Mouse (Mus musculus) CH12.LX (cell line): ENCODE measurements around the gene Acad12. TPM values are rescaled to one million over a fixed set of nuclear protein-coding genes. Genes with fewer than 3 reads are reported as not detected.
"Not testable (repeated sequence)": the region's sequence is repeated elsewhere in the genome, so short reads cannot be mapped to it uniquely, and the experiment has no call there.

Experiments
- DNase-seq: peaks from one replicate; pipeline ENCODE4 v3.0.0-alpha.2; 2013; ENCODE audit errors: extremely low read depth
- H3K27ac ChIP-seq: 2 replicates; pipeline ENCODE4 v1.5.1; 2012; ENCODE audit warnings: low read depth, mild to moderate bottlenecking, control low read depth, moderate library complexity; ENCODE audit not compliant: insufficient read depth
- H3K27me3 ChIP-seq: replicated peaks from 2 replicates; pipeline ENCODE3; 2012; ENCODE audit warnings: inconsistent platforms
- H3K36me3 ChIP-seq, 2 experiments: replicated peaks in 1 of 2; 2 replicates each; pipeline versions ENCODE3 to v1.6.1; 2012; ENCODE audit warnings: inconsistent platforms in 1 of 2, low read length in 1 of 2, mild to moderate bottlenecking in 1 of 2, mixed read lengths in 1 of 2, moderate library complexity in 1 of 2; ENCODE audit not compliant: control insufficient read depth in 1 of 2, insufficient read depth in 1 of 2
- H3K4me1 ChIP-seq, 2 experiments: 2 replicates each; pipeline ENCODE4 v1.6.1; 2012; ENCODE audit warnings: inconsistent platforms in 1 of 2, moderate library complexity in 1 of 2; ENCODE audit not compliant: insufficient read depth in 2 of 2, control insufficient read depth in 1 of 2
- H3K4me2 ChIP-seq: 2 replicates; pipeline ENCODE4 v1.6.1; 2012; ENCODE audit warnings: low read depth, mild to moderate bottlenecking, control low read depth; ENCODE audit not compliant: poor library complexity, insufficient read depth, severe bottlenecking
- H3K4me3 ChIP-seq, 3 experiments: fragments of 150-350 bp in 1 of 3; sonication (generic) in 1 of 3; replicated peaks in 1 of 3; 2 replicates each; pipeline versions ENCODE3 to v1.5.1; 2011 to 2012; ENCODE audit warnings: low read depth in 2 of 3, low read length in 2 of 3, mild to moderate bottlenecking in 2 of 3, moderate library complexity in 2 of 3, control low read depth in 1 of 3, improper control_type of control experiment in 1 of 3, inconsistent platforms in 1 of 3, mixed read lengths in 1 of 3; ENCODE audit not compliant: poor library complexity in 1 of 3
- H3K79me2 ChIP-seq: replicated peaks from 2 replicates; pipeline ENCODE4 v1.6.1; 2012; ENCODE audit warnings: mild to moderate bottlenecking, moderate library complexity; ENCODE audit not compliant: control insufficient read depth, poor library complexity, insufficient read depth, severe bottlenecking; ENCODE audit errors: extremely low read depth
- H3K9ac ChIP-seq: 2 replicates; pipeline ENCODE4 v1.6.1; 2012; ENCODE audit warnings: low read depth, mild to moderate bottlenecking, control low read depth, moderate library complexity; ENCODE audit not compliant: insufficient read depth
- H3K9me3 ChIP-seq: replicated peaks from 2 replicates; pipeline ENCODE3; 2012; ENCODE audit warnings: low read length, inconsistent platforms, mixed read lengths
- CTCF ChIP-seq, 2 experiments: IDR thresholded peaks in 1 of 2; conservative IDR thresholded peaks in 1 of 2; 2 replicates each; pipeline ENCODE4 v1.5.1; 2011 to 2012; ENCODE audit warnings: low read depth in 2 of 2, low read length in 2 of 2, improper control_type of control experiment in 1 of 2, inconsistent platforms in 1 of 2, mild to moderate bottlenecking in 1 of 2, moderate library complexity in 1 of 2
- E2F4 ChIP-seq: IDR thresholded peaks from 2 replicates; pipeline ENCODE4 v1.6.1; 2011; ENCODE audit warnings: low read depth, low read length, improper control_type of control experiment; ENCODE audit not compliant: insufficient replicate concordance
- ELF1 ChIP-seq: IDR thresholded peaks from 2 replicates; pipeline ENCODE4 v1.6.1; 2014; ENCODE audit warnings: low read depth, mild to moderate bottlenecking, inconsistent platforms, low read length, improper control_type of control experiment
- EP300 ChIP-seq: IDR thresholded peaks from 2 replicates; pipeline ENCODE4 v1.6.1; 2011; ENCODE audit warnings: low read length, improper control_type of control experiment
- GABPA ChIP-seq: IDR thresholded peaks from 2 replicates; pipeline ENCODE4 v1.6.1; 2012; ENCODE audit warnings: low read depth, low read length, improper control_type of control experiment, inconsistent platforms; ENCODE audit not compliant: insufficient replicate concordance
- HCFC1 ChIP-seq: IDR thresholded peaks from 2 replicates; pipeline ENCODE4 v1.6.1; 2012; ENCODE audit warnings: low read depth, mild to moderate bottlenecking, inconsistent platforms, low read length, improper control_type of control experiment
- MAFK ChIP-seq: IDR thresholded peaks from 2 replicates; pipeline ENCODE4 v1.6.1; 2011; ENCODE audit warnings: low read length, improper control_type of control experiment; ENCODE audit not compliant: insufficient replicate concordance
- MAZ ChIP-seq: IDR thresholded peaks from 2 replicates; pipeline ENCODE4 v1.6.1; 2012; ENCODE audit warnings: low read depth, mild to moderate bottlenecking, inconsistent platforms, low read length, improper control_type of control experiment, moderate library complexity
- MEF2A ChIP-seq: IDR thresholded peaks from 2 replicates; pipeline ENCODE4 v1.6.1; 2014; ENCODE audit warnings: low read depth, mild to moderate bottlenecking, inconsistent platforms, low read length, improper control_type of control experiment, borderline replicate concordance
- MXI1 ChIP-seq: IDR thresholded peaks from 2 replicates; pipeline ENCODE4 v1.6.1; 2011; ENCODE audit warnings: mild to moderate bottlenecking, low read depth, low read length, improper control_type of control experiment
- MYC ChIP-seq: IDR thresholded peaks from 2 replicates; pipeline ENCODE4 v1.6.1; 2011; ENCODE audit warnings: low read depth, mild to moderate bottlenecking, improper control_type of control experiment, low read length
- NELFE ChIP-seq: IDR thresholded peaks from 2 replicates; pipeline ENCODE4 v1.6.1; 2011; ENCODE audit warnings: low read depth, low read length, improper control_type of control experiment
- NRF1 ChIP-seq: IDR thresholded peaks from 2 replicates; pipeline ENCODE4 v1.6.1; 2014; ENCODE audit warnings: low read depth, mild to moderate bottlenecking, inconsistent platforms, low read length, improper control_type of control experiment, moderate library complexity
- PAX5 ChIP-seq: IDR thresholded peaks from 2 replicates; pipeline ENCODE4 v1.6.1; 2012; ENCODE audit warnings: low read length, inconsistent platforms, mixed read lengths
- POLR2A ChIP-seq: IDR thresholded peaks from 2 replicates; pipeline ENCODE4 v1.6.1; 2011; ENCODE audit warnings: low read depth, mild to moderate bottlenecking, improper control_type of control experiment, low read length
- POLR2AphosphoS2 ChIP-seq: IDR thresholded peaks from 2 replicates; pipeline ENCODE4 v1.6.1; 2011; ENCODE audit warnings: low read depth, low read length, improper control_type of control experiment
- RCOR1 ChIP-seq: conservative IDR thresholded peaks from 2 replicates; pipeline ENCODE4 v1.6.1; 2012; ENCODE audit warnings: low read depth, mild to moderate bottlenecking, inconsistent platforms, low read length, improper control_type of control experiment
- SMC3 ChIP-seq: IDR thresholded peaks from 2 replicates; pipeline ENCODE4 v1.6.1; 2011; ENCODE audit warnings: low read depth, low read length, improper control_type of control experiment
- TBP ChIP-seq: conservative IDR thresholded peaks from 2 replicates; pipeline ENCODE4 v1.6.1; 2011; ENCODE audit warnings: low read depth, low read length, improper control_type of control experiment
- TCF12 ChIP-seq: IDR thresholded peaks from 2 replicates; pipeline ENCODE4 v1.6.1; 2014; ENCODE audit warnings: low read depth, mild to moderate bottlenecking, inconsistent platforms, low read length, improper control_type of control experiment
- UBTF ChIP-seq: IDR thresholded peaks from 2 replicates; pipeline ENCODE4 v1.6.1; 2012; ENCODE audit warnings: low read depth, mild to moderate bottlenecking, inconsistent platforms, low read length, improper control_type of control experiment, moderate library complexity
- USF1 ChIP-seq: IDR thresholded peaks from 2 replicates; pipeline ENCODE4 v1.6.1; 2014; ENCODE audit warnings: low read depth, mild to moderate bottlenecking, inconsistent platforms, low read length, improper control_type of control experiment
- ZMIZ1 ChIP-seq: IDR thresholded peaks from 2 replicates; pipeline ENCODE4 v1.6.1; 2012; ENCODE audit warnings: low read depth, mild to moderate bottlenecking, inconsistent platforms, low read length, improper control_type of control experiment
- ZNF384 ChIP-seq: IDR thresholded peaks from 2 replicates; pipeline ENCODE4 v1.6.1; 2012; ENCODE audit warnings: low read depth, low read length, improper control_type of control experiment, inconsistent platforms
- dilution Hi-C: fragments of 300-500 bp; cut with MboI; formaldehyde crosslinking; loops from 2 replicates; pipeline ENCODE4 v1.14.3; 2020; ENCODE audit warnings: low sequenced_read_pairs; ENCODE audit not compliant: extremely low pct_unique_long_range_greater_than_20kb, extremely low pct_ligation_motif_present
- in situ Hi-C: fragments of 300-500 bp; cut with MboI; formaldehyde crosslinking; loops from 3 replicates; pipeline ENCODE4 v1.14.3; 2019; ENCODE audit warnings: low sequenced_read_pairs, low pct_ligation_motif_present, low pct_unique_long_range_greater_than_20kb, mixed read lengths
- polyA plus RNA-seq: library from polyadenylated mRNA; unstranded; fragments of >175 nt; gene quantifications from 2 replicates; pipeline ENCODE4 v1.2.1, GENCODE M21; 2012; ENCODE audit warnings: low read depth; ENCODE audit not compliant: insufficient read length
- total RNA-seq, 2 experiments: library from RNA; depleted of rRNA; stranded (reverse); fragments of 300-350 nt in 1 of 2; fragments of >200 nt in 1 of 2; gene quantifications; 2 replicates each; pipeline ENCODE4 v1.2.3; 2012 to 2014

Gene Acad12
- total and polyA plus RNA-seq, 3 experiments, result 1.9 to 4.1 (median 2.3) TPM

- no peak for DNase-seq
- Histone ChIP-seq H3K27me3 (no peaks in the 10 kb centered on the region), H3K79me2 (no peaks in the 10 kb centered on the region), H3K4me1 (peaks cover 6 to 19% of the 10 kb centered on the region in 2 experiments), H3K4me2 (no peak overlapping the region), H3K36me3 (peaks cover 0 to 25% of the 10 kb centered on the region in 2 experiments)
- in situ Hi-C loops (no loop called here), dilution Hi-C loops (no loop called here)
- TF ChIP-seq MAZ (no peak), ZMIZ1 (no peak), MEF2A (no peak), MXI1 (no peak), RCOR1 (no peak), NELFE (no peak), MYC (no peak), POLR2AphosphoS2 (no peak), ELF1 (no peak), USF1 (no peak), TCF12 (no peak), GABPA (no peak), EP300 (no peak), UBTF (no peak), E2F4 (no peak), HCFC1 (no peak)
- TF ChIP-seq, all 38 proteins: peak for 0
- H3K9me3 ChIP-seq, result no peaks in the 10 kb centered on the region
- no peak overlapping the region for H3K27ac ChIP-seq
- no peak overlapping the region for H3K4me3 ChIP-seq
- H3K9ac ChIP-seq, result no peak overlapping the region
These were observed 4.5 kb upstream of the Acad12 start for GRCm38 (mm10) chr5:121623241-121623640.

- H3K79me2 ChIP-seq, result no peaks in the 10 kb centered on the region
- no peak overlapping the region for H3K4me3 ChIP-seq
- in situ Hi-C loops (no loop called here), dilution Hi-C loops (no loop called here)
- no peak overlapping the region for H3K9ac ChIP-seq
- TF ChIP-seq MYC (no peak), ZNF384 (no peak), E2F4 (no peak), NRF1 (no peak), SMC3 (no peak), UBTF (no peak), CTCF (conservative IDR thresholded peaks at IDR 0.05 in 1 of 2, IDR thresholded peaks at IDR 0.05 in 1 of 2; ENCODE audit: low read depth in 2 of 2, low read length in 2 of 2) (no peak), TCF12 (no peak), PAX5 (no peak), MXI1 (no peak), GABPA (no peak), HCFC1 (no peak), POLR2A (no peak), TBP (no peak), MAFK (no peak)
- peaks cover 6 to 22% of the 10 kb centered on the region in 2 experiments for H3K4me1 ChIP-seq
- peaks cover 0 to 22% of the 10 kb centered on the region in 2 experiments for H3K36me3 ChIP-seq
- H3K27me3 ChIP-seq, result no peaks in the 10 kb centered on the region
- no peak overlapping the region for H3K4me2 ChIP-seq
- H3K9me3 ChIP-seq, result no peaks in the 10 kb centered on the region
- H3K27ac ChIP-seq, result no peak overlapping the region
- no peak for DNase-seq
These were observed 2.4 kb upstream of the Acad12 start for GRCm38 (mm10) chr5:121621102-121621501.

GRCm38 (mm10) chr5:121614921-121615320 lies 3.8 kb downstream of the Acad12 start:
- H3K4me1 ChIP-seq, result peaks cover 0 to 10% of the 10 kb centered on the region in 2 experiments; a peak in 3 of 4 replicates
- DNase-seq, H3K36me3 ChIP-seq, H3K9me3 ChIP-seq, H3K4me2 ChIP-seq, H3K27ac ChIP-seq, dilution Hi-C loops, H3K79me2 ChIP-seq, H3K9ac ChIP-seq, H3K4me3 ChIP-seq, in situ Hi-C loops, H3K27me3 ChIP-seq: not testable (repeated sequence)
